ENCODE assay signal across 11 mouse cellular contexts in genomic region chr6:119709552-119709951, GRCm38 (mm10).
DNase-seq lines count a peak whose midpoint lies in the region; ATAC-seq lines count a peak whose summit lies in the region.
"Had no signal": no experiment of that assay in that cellular context is flagged by ENCODE, and none has a peak within 500 bp of the region (broad histone marks: within the 10 kb centered on the region; RNA-seq: fewer than 3 reads in every experiment).

No protein-coding gene starts in this region.

- no peak overlapping the region for H3K4me2 ChIP-seq in embryonic facial prominence, embryonic 11.5 days (ENCODE audit: low read depth, low read length)

- H3K36me3 ChIP-seq in embryonic facial prominence, embryonic 11.5 days (replicated peaks; ENCODE audit: control insufficient read depth, insufficient read depth, low read depth, low read length), result 0 out of 2 replicates have a peak, but pooled peaks cover 2% of the 10 kb centered on the region
- peaks cover 7% of the 10 kb centered on the region; the same call in 1 of the 2 replicates for H3K36me3 ChIP-seq in embryonic facial prominence, embryonic 10.5 days (replicated peaks)

- intact Hi-C loops in left cerebral cortex, postnatal 4 days (cut with DNase I), result no loop called here

- no peaks in the 10 kb centered on the region for H3K27me3 ChIP-seq in embryonic facial prominence, embryonic 11.5 days (ENCODE audit: control insufficient read depth, insufficient read depth, low read length)
- H3K27me3 ChIP-seq in embryonic facial prominence, embryonic 10.5 days (replicated peaks; ENCODE audit: low read depth, poor library complexity, severe bottlenecking), result no peaks in the 10 kb centered on the region

- H3K4me1 ChIP-seq in embryonic facial prominence, embryonic 11.5 days (ENCODE audit: control insufficient read depth, insufficient read depth, low read length), result no peaks in the 10 kb centered on the region
- H3K4me1 ChIP-seq in embryonic facial prominence, embryonic 10.5 days, result no peaks in the 10 kb centered on the region

- ATAC-seq in embryonic facial prominence, embryonic 11.5 days (replicated peaks; ENCODE audit: insufficient number of reproducible peaks, low FRiP score, low TSS enrichment, low read depth), result no peak
- ATAC-seq in common myeloid progenitor, adult 5-6 weeks (replicated peaks; ENCODE audit: low read depth, poor library complexity, severe bottlenecking), result 0 out of 2 replicates have a peak, but pooled peaks have one; percentile 36
- ATAC-seq in granulocyte monocyte progenitor cell, adult 5-6 weeks (replicated peaks; ENCODE audit: poor library complexity, severe bottlenecking), result no peak

- DNase-seq in embryonic facial prominence, embryonic 11.5 days (ENCODE audit: low spot score), result peak; percentile 19
- DNase-seq in embryonic facial prominence, embryonic 10.5 days (ENCODE audit: low spot score), result no peak
- DNase-seq in left cerebral cortex, postnatal 4 days, result peak; percentile 3
- no peak for DNase-seq in left cerebral cortex, adult 9 months (ENCODE audit: low spot score in 2 of 2)
- DNase-seq in retina, embryonic 14.5 days (ENCODE audit: low spot score), result peak; percentile 45
- DNase-seq in urinary bladder, postnatal 4 days (ENCODE audit: low spot score in 2 of 2), result no peak
- DNase-seq: cerebellum, adult 11 months; right cerebral cortex, adult 18-20 months had no signal

- H3K9ac ChIP-seq in embryonic facial prominence, embryonic 11.5 days (replicated peaks; ENCODE audit: low read length), result no peak overlapping the region

- no peak overlapping the region for H3K4me3 ChIP-seq in embryonic facial prominence, embryonic 11.5 days (ENCODE audit: low read depth, low read length)
- no peak overlapping the region for H3K4me3 ChIP-seq in embryonic facial prominence, embryonic 10.5 days

- H3K9me3 ChIP-seq in embryonic facial prominence, embryonic 11.5 days (replicated peaks; ENCODE audit: control insufficient read depth, low read length), result no peaks in the 10 kb centered on the region
- H3K9me3 ChIP-seq in embryonic facial prominence, embryonic 10.5 days, result no peaks in the 10 kb centered on the region

- no peak overlapping the region for H3K27ac ChIP-seq in embryonic facial prominence, embryonic 11.5 days (replicated peaks; ENCODE audit: low read depth, low read length)
- no peak overlapping the region for H3K27ac ChIP-seq in embryonic facial prominence, embryonic 10.5 days (replicated peaks)
- H3K27ac ChIP-seq: macrophage had no signal

Comparison
In these comparisons a context has a peak if more than half of its experiments do, and no peak if none do; other contexts are left out.
1. DNase-seq: peak in embryonic facial prominence, embryonic 11.5 days (single experiment), left cerebral cortex, postnatal 4 days (single experiment) and retina, embryonic 14.5 days (single experiment); none in embryonic facial prominence, embryonic 10.5 days (single experiment), left cerebral cortex, adult 9 months (0 of 2) and urinary bladder, postnatal 4 days (0 of 2).